ENCODE assay signal across 17 mouse cellular contexts in genomic region chr5:129104043-129104442, GRCm38 (mm10). TPM values are rescaled to one million over a fixed set of nuclear protein-coding genes. Genes with fewer than 3 reads are reported as not detected.
"Had no signal": no experiment of that assay in that cellular context is flagged by ENCODE, and none has a peak within 500 bp of the region (broad histone marks: within the 10 kb centered on the region; RNA-seq: fewer than 3 reads in every experiment).

No protein-coding gene starts in this region.

- H3K27me3 ChIP-seq: liver, embryonic 15.5 days had no signal

- H3K9ac ChIP-seq: liver, embryonic 15.5 days had no signal

- H3K4me1 ChIP-seq: liver, embryonic 15.5 days had no signal

- H3K9me3 ChIP-seq: liver, embryonic 15.5 days; midbrain, embryonic 10.5 days had no signal

- DNase-seq: left cerebral cortex, postnatal 4 days; lung, adult 2 months; lung, postnatal 4 days; right cerebral cortex, adult 18-20 months; right cerebral cortex, postnatal 25 days; thymus, adult 2 months; thymus, postnatal 25 days had no signal

- H3K4me3 ChIP-seq: layer of hippocampus, adult 2 months; liver, embryonic 15.5 days; midbrain, embryonic 10.5 days had no signal

- H3K36me3 ChIP-seq: liver, embryonic 15.5 days; midbrain, embryonic 10.5 days had no signal

- H3K27ac ChIP-seq: layer of hippocampus, adult 2 months; liver, embryonic 15.5 days; midbrain, embryonic 10.5 days; stomach, postnatal 0 days had no signal

- ATAC-seq: inflammation-experienced regulatory T-cells, adult 6 months; intestine, postnatal 0 days; lung, postnatal 0 days; midbrain, embryonic 16.5 days had no signal

- H3K4me2 ChIP-seq: liver, embryonic 11.5 days; liver, embryonic 15.5 days had no signal

RNA-seq across cellular contexts. Expression of gene Adgrd1, which starts 7.5 kb away (rescaled TPM):
- total RNA-seq: megakaryocyte, adult 5-6 weeks had no signal
- polyA plus RNA-seq: liver, embryonic 11.5 days had no signal
